Mouse (Mus musculus) forebrain, embryonic 14.5 days (tissue): ENCODE results near the gene Ptprq. TPM values are rescaled to one million over a fixed set of nuclear protein-coding genes. Genes with fewer than 3 reads are reported as not detected.

Experiments
- ATAC-seq: fragments of 200-750 bp; cut with Nextera tagmentation; 2 replicates; pipeline ENCODE4 v1.8.0; 2017; ENCODE audit warnings: mild to moderate bottlenecking, moderate library complexity
- DNase-seq: peaks from one replicate; pipeline ENCODE4 v3.0.0-alpha.2; 2015; ENCODE audit warnings: low spot score
- H3K27ac ChIP-seq: fragments of 300-500 bp; sonication (generic); 2 replicates; pipeline ENCODE4 v1.5.1; 2014; ENCODE audit warnings: low read depth, mild to moderate bottlenecking, control low read depth, low read length, moderate library complexity
- H3K27me3 ChIP-seq: fragments of 300-500 bp; sonication (generic); replicated peaks from 2 replicates; pipeline ENCODE4 v1.6.1; 2014; ENCODE audit warnings: low read length, control low read depth, mixed read lengths; ENCODE audit not compliant: control insufficient read depth, insufficient read depth
- H3K36me3 ChIP-seq: fragments of 300-500 bp; sonication (generic); 2 replicates; pipeline ENCODE4 v1.6.1; 2014; ENCODE audit warnings: low read length, control low read depth; ENCODE audit not compliant: control insufficient read depth, insufficient read depth
- H3K4me1 ChIP-seq: fragments of 300-500 bp; sonication (generic); 2 replicates; pipeline ENCODE4 v1.6.1; 2014; ENCODE audit warnings: antibody characterized with exemption, low read length, control low read depth; ENCODE audit not compliant: control insufficient read depth, insufficient read depth
- H3K4me2 ChIP-seq: fragments of 300-500 bp; sonication (generic); 2 replicates; pipeline ENCODE4 v1.6.1; 2014; ENCODE audit warnings: mild to moderate bottlenecking, control low read depth, low read length
- H3K4me3 ChIP-seq: fragments of 300-500 bp; sonication (generic); 2 replicates; pipeline ENCODE4 v1.5.1; 2014; ENCODE audit warnings: low read depth, low read length, control low read depth
- H3K9ac ChIP-seq: fragments of 300-500 bp; sonication (generic); 2 replicates; pipeline ENCODE4 v1.6.1; 2014; ENCODE audit warnings: mild to moderate bottlenecking, low read length, control low read depth, moderate library complexity
- H3K9me3 ChIP-seq: fragments of 300-500 bp; sonication (generic); replicated peaks from 2 replicates; pipeline ENCODE4 v1.6.1; 2016; ENCODE audit warnings: low read length, control low read depth, mixed read lengths; ENCODE audit not compliant: control insufficient read depth
- WGBS: fragments of 180-500 bp; shearing (Covaris S2); extraction: QIAGEN DNeasy Blood & Tissue Kit; methylation state at CpG from one replicate; pipeline ENCODE4 v1.1.7; 2014; 5-methylcytosine and 5-hydroxymethylcytosine counted together
- polyA plus RNA-seq: library from polyadenylated mRNA; unstranded; fragments of >200 nt; fragmentation: Nextera tagmentation; extraction: Ambion mirVana; gene quantifications from 2 replicates; pipeline ENCODE4 v1.2.1, GENCODE M21; 2014

Ptprq gene
- polyA plus RNA-seq, 1 experiment from 2014 or later, result 0.04 TPM

DNA sequence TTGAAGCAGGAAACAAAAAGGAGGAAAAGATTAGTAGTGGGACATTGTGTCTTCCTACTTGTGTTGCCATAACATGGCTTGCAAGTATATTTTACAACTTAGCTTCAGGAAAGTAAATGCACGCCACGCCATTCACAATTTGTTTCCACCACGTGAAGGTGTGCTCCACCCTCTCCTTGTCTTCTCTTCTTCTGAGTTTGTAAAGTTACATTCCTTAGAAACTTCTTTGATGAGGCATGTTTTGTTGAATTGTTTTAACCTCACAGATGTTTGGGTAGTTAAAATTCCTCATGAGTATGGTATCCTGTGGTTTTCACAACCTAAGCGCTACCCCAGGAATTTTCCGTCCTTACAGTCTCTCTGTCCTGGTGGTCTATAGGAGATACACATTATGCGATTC lies 118.5 kb downstream of the Ptprq start:
- Histone ChIP-seq H3K27me3 (no peaks in the 10 kb centered on the region), H3K27ac (no peak overlapping the region), H3K36me3 (no peaks in the 10 kb centered on the region), H3K4me1 (no peaks in the 10 kb centered on the region), H3K9me3 (no peaks in the 10 kb centered on the region), H3K9ac (no peak overlapping the region), H3K4me2 (no peak overlapping the region), H3K4me3 (no peak overlapping the region)
- 78% methylated on average over 6 of the region's 6 CpGs for WGBS
- ATAC-seq (no peak), DNase-seq (no peak)

DNA sequence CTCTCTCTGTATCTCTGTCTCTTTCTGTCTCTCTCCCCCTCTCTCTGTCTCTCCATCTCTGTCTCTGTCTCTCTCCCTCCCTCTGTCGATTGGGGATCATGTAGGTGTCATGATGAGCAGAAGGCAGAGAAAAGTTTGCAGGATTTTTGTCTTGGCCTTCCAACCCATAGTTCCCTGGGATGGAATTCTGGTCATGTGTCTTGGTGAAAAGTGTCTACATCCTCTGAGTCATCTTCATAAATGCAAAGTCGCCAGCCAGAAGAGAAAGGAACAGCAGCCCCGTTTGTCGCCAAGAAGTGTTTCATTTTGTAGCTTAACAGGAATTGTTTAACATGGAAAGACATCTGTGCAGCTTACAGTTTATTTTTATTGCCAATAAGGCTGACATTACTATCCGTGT lies 136.5 kb downstream of the Ptprq start:
- Histone ChIP-seq H3K9ac (no peak overlapping the region), H3K27me3 (no peaks in the 10 kb centered on the region), H3K27ac (no peak overlapping the region), H3K4me3 (no peak overlapping the region), H3K9me3 (no peaks in the 10 kb centered on the region), H3K36me3 (no peaks in the 10 kb centered on the region), H3K4me1 (no peaks in the 10 kb centered on the region), H3K4me2 (no peak overlapping the region)
- ATAC-seq, result no peak
- no peak for DNase-seq
- 89% methylated on average over 5 of the region's 5 CpGs for WGBS

DNA sequence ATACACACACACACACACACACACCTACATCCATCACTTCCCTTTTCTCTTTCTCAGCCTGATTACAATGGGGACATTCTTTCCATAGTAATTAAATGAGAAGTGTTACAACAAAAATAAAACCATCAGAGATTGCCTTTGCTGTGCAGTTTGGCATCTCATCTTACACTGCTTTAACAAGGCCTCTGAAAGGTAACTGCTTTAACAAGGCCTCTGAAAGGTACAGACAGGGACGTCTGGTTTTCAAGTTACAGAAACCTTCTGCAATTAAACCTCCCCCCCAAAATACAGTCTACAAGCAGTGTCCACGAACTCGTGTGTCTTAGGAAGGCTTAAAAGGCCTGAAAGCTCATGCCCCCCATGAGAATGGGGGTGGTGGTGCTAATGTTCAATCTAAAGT lies 150.8 kb downstream of the Ptprq start:
- no peak for ATAC-seq
- H3K9me3 ChIP-seq, result no peaks in the 10 kb centered on the region
- no peaks in the 10 kb centered on the region for H3K27me3 ChIP-seq
- H3K27ac ChIP-seq, result no peak overlapping the region
- no peaks in the 10 kb centered on the region for H3K36me3 ChIP-seq
- H3K4me2 ChIP-seq, result no peak overlapping the region
- no peaks in the 10 kb centered on the region for H3K4me1 ChIP-seq
- H3K4me3 ChIP-seq, result no peak overlapping the region
- no peak for DNase-seq
- WGBS, result 54% methylated on average over 3 of the region's 3 CpGs
- H3K9ac ChIP-seq, result no peak overlapping the region

- H3K9me3 ChIP-seq, result no peaks in the 10 kb centered on the region
Measured at GRCm38 (mm10) chr10:107568261-107568660, 151.6 kb downstream of the Ptprq start.

GRCm38 (mm10) chr10:107562875-107563274 lies 157.0 kb downstream of the Ptprq start:
- Histone ChIP-seq H3K4me2 (no peak overlapping the region), H3K27ac (no peak overlapping the region), H3K9ac (no peak overlapping the region), H3K27me3 (no peaks in the 10 kb centered on the region), H3K4me3 (no peak overlapping the region), H3K4me1 (no peaks in the 10 kb centered on the region), H3K9me3 (no peaks in the 10 kb centered on the region), H3K36me3 (no peaks in the 10 kb centered on the region)
- no peak for DNase-seq
- WGBS, result 52% methylated on average over 13 of the region's 13 CpGs
- no peak for ATAC-seq

More at GRCm38 (mm10) chr10:107568261-107568660, 151.6 kb downstream of the Ptprq start:
- H3K36me3 ChIP-seq, result no peaks in the 10 kb centered on the region
- H3K9ac ChIP-seq, result no peak overlapping the region
- no peaks in the 10 kb centered on the region for H3K27me3 ChIP-seq
- H3K27ac ChIP-seq, result no peak overlapping the region
- no peak overlapping the region for H3K4me3 ChIP-seq
- DNase-seq (no peak), ATAC-seq (no peak)
- H3K4me1 ChIP-seq, result no peaks in the 10 kb centered on the region
- 90% methylated on average over 4 of the region's 4 CpGs for WGBS
- H3K4me2 ChIP-seq, result no peak overlapping the region

- no peak overlapping the region for H3K27ac ChIP-seq
- H3K9me3 ChIP-seq, result no peaks in the 10 kb centered on the region
- no peaks in the 10 kb centered on the region for H3K36me3 ChIP-seq
- no peaks in the 10 kb centered on the region for H3K27me3 ChIP-seq
- DNase-seq (no peak), ATAC-seq (no peak)
- no peaks in the 10 kb centered on the region for H3K4me1 ChIP-seq
- no peak overlapping the region for H3K4me3 ChIP-seq
- no peak overlapping the region for H3K4me2 ChIP-seq
- H3K9ac ChIP-seq, result no peak overlapping the region
Measured at GRCm38 (mm10) chr10:107560881-107561280, 159.0 kb downstream of the Ptprq start.

DNA sequence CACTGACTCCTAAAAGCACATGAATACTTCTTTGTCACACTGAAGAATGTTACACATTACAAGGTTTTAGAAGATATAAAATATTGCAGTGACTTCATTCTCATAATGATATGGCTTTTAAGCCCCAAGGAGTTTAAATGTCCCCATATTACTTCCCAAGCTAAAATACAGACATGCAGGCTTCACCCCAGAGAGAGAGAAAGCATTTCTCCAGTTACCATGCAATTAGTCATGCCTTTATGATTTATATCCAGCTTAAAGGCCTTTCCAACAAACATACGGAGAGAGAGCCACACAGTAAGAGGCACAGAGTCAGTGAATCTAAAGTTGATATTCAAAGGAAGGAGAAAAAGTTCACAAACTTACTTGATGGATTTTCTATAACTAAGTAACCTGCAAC lies 176.8 kb downstream of the Ptprq start:
- Histone ChIP-seq H3K4me3 (no peak overlapping the region), H3K9me3 (no peaks in the 10 kb centered on the region), H3K27ac (no peak overlapping the region), H3K9ac (no peak overlapping the region), H3K27me3 (no peaks in the 10 kb centered on the region), H3K4me2 (no peak overlapping the region), H3K36me3 (no peaks in the 10 kb centered on the region), H3K4me1 (no peaks in the 10 kb centered on the region)
- ATAC-seq, result no peak
- DNase-seq, result no peak
- 77% methylated on average over 1 of the region's 1 CpGs for WGBS

DNA sequence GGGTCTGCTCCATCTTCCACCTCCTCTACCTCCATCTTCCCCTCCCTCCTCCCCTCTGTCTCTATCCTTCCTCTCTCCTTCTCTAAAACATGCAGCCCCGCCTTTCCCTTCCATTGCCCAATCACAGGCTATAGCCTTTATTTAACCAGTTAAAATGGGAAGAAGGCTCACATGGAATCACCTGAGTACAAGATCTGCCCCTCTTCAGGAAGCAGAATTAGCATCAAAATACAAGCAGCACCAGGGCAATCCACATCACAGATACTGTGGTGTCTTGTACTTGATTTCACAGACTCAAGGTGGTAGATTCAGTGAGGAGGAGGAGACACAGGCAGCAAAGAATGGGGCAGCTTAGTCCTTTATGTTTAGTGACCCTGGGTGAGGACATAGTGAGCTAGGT lies 191.1 kb downstream of the Ptprq start:
- no peaks in the 10 kb centered on the region for H3K4me1 ChIP-seq
- no peaks in the 10 kb centered on the region for H3K9me3 ChIP-seq
- DNase-seq, result no peak
- H3K4me3 ChIP-seq, result no peak overlapping the region
- H3K36me3 ChIP-seq, result no peaks in the 10 kb centered on the region
- H3K4me2 ChIP-seq, result no peak overlapping the region
- no peak overlapping the region for H3K9ac ChIP-seq
- no peaks in the 10 kb centered on the region for H3K27me3 ChIP-seq
- no peak for ATAC-seq
- H3K27ac ChIP-seq, result no peak overlapping the region
- 81% methylated on average over 1 of the region's 1 CpGs for WGBS

GRCm38 (mm10) chr10:107519216-107519615 lies 200.6 kb downstream of the Ptprq start:
- H3K9me3 ChIP-seq, result no peaks in the 10 kb centered on the region
- no peaks in the 10 kb centered on the region for H3K27me3 ChIP-seq
- ATAC-seq (no peak), DNase-seq (no peak)
- H3K4me1 ChIP-seq, result no peaks in the 10 kb centered on the region
- WGBS, result 85% methylated on average over 5 of the region's 5 CpGs
- H3K9ac ChIP-seq, result no peak overlapping the region
- no peak overlapping the region for H3K4me3 ChIP-seq
- no peak overlapping the region for H3K27ac ChIP-seq
- no peak overlapping the region for H3K4me2 ChIP-seq
- no peaks in the 10 kb centered on the region for H3K36me3 ChIP-seq

GRCm38 (mm10) chr10:107516641-107517040 lies 203.2 kb downstream of the Ptprq start:
- Histone ChIP-seq H3K4me2 (no peak overlapping the region), H3K27me3 (no peaks in the 10 kb centered on the region), H3K9me3 (no peaks in the 10 kb centered on the region), H3K4me3 (no peak overlapping the region), H3K4me1 (no peaks in the 10 kb centered on the region), H3K9ac (no peak overlapping the region), H3K27ac (no peak overlapping the region), H3K36me3 (no peaks in the 10 kb centered on the region)
- DNase-seq (no peak), ATAC-seq (no peak)
- 85% methylated on average over 7 of the region's 7 CpGs for WGBS
